Mouse (Mus musculus) hindbrain, embryonic 13.5 days (tissue): ENCODE data around the gene Tesmin. TPM values are rescaled to one million over a fixed set of nuclear protein-coding genes. Genes with fewer than 3 reads are reported as not detected.
A peak's percentile ranks its signal among the peaks of the same experiment; 100 is the strongest.

Experiments
- ATAC-seq: fragments of 200-750 bp; cut with Nextera tagmentation; 2 replicates; pipeline ENCODE4 v1.8.0; 2017; ENCODE audit warnings: moderate TSS enrichment; ENCODE audit not compliant: low FRiP score
- H3K27ac ChIP-seq: fragments of 300-500 bp; sonication (generic); 2 replicates; pipeline ENCODE4 v1.5.1; 2015; ENCODE audit warnings: inconsistent platforms, mild to moderate bottlenecking, moderate library complexity
- H3K27me3 ChIP-seq: fragments of 300-500 bp; sonication (generic); 2 replicates; pipeline ENCODE4 v1.6.1; 2015; ENCODE audit warnings: mild to moderate bottlenecking, inconsistent platforms
- H3K36me3 ChIP-seq: fragments of 300-500 bp; sonication (generic); 2 replicates; pipeline ENCODE4 v1.6.1; 2015; ENCODE audit warnings: mild to moderate bottlenecking, inconsistent platforms
- H3K4me1 ChIP-seq: fragments of 300-500 bp; sonication (generic); replicated peaks from 2 replicates; pipeline ENCODE4 v1.6.1; 2015; ENCODE audit warnings: inconsistent platforms
- H3K4me2 ChIP-seq: fragments of 300-500 bp; sonication (generic); 2 replicates; pipeline ENCODE4 v1.6.1; 2015; ENCODE audit warnings: inconsistent platforms, mild to moderate bottlenecking, moderate library complexity
- H3K4me3 ChIP-seq: fragments of 300-500 bp; sonication (generic); 2 replicates; pipeline ENCODE4 v1.5.1; 2015; ENCODE audit warnings: mild to moderate bottlenecking, inconsistent platforms
- H3K9ac ChIP-seq: fragments of 300-500 bp; sonication (generic); 2 replicates; pipeline ENCODE4 v1.6.1; 2015; ENCODE audit warnings: mild to moderate bottlenecking, inconsistent platforms
- H3K9me3 ChIP-seq: fragments of 300-500 bp; sonication (generic); 2 replicates; pipeline ENCODE4 v1.6.1; 2016; ENCODE audit warnings: inconsistent platforms
- WGBS: fragments of 180-500 bp; shearing (Covaris S2); methylation state at CpG from one replicate; pipeline ENCODE4 v1.1.7; 2015; 5-methylcytosine and 5-hydroxymethylcytosine counted together
- polyA plus RNA-seq: library from polyadenylated mRNA; unstranded; fragments of >200 nt; fragmentation: Nextera tagmentation; extraction: Ambion mirVana; gene quantifications from 2 replicates; pipeline ENCODE4 v1.2.1, GENCODE M21; 2015

Gene Tesmin
- 0.28 and 0.42 TPM in 2 replicates for polyA plus RNA-seq

DNA sequence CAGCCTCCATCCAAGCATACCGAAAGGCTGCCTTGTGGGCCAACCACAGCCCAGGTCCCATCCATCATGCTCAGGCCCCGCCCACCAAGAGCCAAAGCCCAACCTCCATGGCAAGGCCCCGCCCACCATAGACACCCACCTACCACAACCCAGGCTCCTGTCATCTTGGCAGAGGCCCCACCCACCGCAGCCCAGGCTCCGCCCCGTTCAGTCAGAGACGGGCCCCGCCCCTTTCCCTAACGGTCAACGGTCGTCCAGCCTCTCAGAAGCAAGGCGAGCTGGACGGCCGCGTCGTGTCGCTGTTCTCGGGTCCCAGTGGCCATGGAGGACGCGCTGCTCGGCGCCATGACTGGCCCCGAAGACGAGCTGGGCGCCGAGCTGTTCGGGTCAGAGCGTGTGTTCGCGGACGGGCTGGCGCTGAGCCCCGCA lies at the start of gene Tesmin:
Gene Tesmin, plus strand, starts transcription at position 229 of the 429 bp plus-strand sequence.
- H3K9ac ChIP-seq, result peak within 1 kb of the TSS; percentile 71
- H3K27me3 ChIP-seq, result 0 out of 2 replicates have a peak, but pooled peaks cover 22% of the 10 kb centered on the region
- H3K27ac ChIP-seq, result peak within 1 kb of the TSS; percentile 30; the same call in 1 of the 2 replicates
- H3K4me3 ChIP-seq, result peak within 1 kb of the TSS; percentile 49
- ATAC-seq, result peak; percentile 91
- H3K9me3 ChIP-seq, result 0 out of 2 replicates have a peak, but pooled peaks cover 3% of the 10 kb centered on the region
- peak within 1 kb of the TSS; percentile 78 for H3K4me2 ChIP-seq
- H3K4me1 ChIP-seq, result peaks cover 8% of the 10 kb centered on the region; the same call in 1 of the 2 replicates
- 0 out of 2 replicates have a peak, but pooled peaks cover 6% of the 10 kb centered on the region for H3K36me3 ChIP-seq
- WGBS, result 1% methylated on average over 33 of the region's 33 CpGs

GRCm38 (mm10) chr19:3339187-3339586 lies 49.5 kb upstream of the Tesmin start:
- Histone ChIP-seq H3K36me3 (no peaks in the 10 kb centered on the region), H3K4me2 (no peak overlapping the region), H3K4me1 (peaks cover 21% of the 10 kb centered on the region), H3K27me3 (no peaks in the 10 kb centered on the region), H3K27ac (no peak overlapping the region), H3K4me3 (no peak overlapping the region), H3K9ac (no peak overlapping the region), H3K9me3 (no peaks in the 10 kb centered on the region)
- no peak for ATAC-seq
- WGBS, result 86% methylated on average over 8 of the region's 8 CpGs

DNA sequence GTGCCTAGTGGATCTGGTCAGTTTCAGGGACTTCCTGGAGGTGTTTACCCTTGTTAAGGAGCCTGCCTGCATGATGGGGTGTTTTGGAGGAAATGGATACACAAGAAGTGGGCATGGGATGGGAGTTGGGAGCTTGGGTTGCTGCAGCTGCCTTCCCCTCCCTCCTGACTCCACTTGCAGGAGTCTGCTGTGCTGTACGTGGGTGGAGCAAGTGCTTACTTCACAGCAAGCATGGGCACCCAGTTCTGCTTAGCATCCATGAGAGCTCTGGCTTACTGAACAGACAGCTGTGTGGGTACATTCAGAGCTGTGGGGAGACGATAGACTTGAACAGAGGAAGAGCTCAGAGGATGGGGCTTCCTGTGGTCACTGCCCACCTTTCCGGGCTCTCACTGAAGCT lies 47.6 kb upstream of the Tesmin start:
- H3K4me2 ChIP-seq, result no peak overlapping the region
- H3K9me3 ChIP-seq, result no peaks in the 10 kb centered on the region
- no peak overlapping the region for H3K9ac ChIP-seq
- 98% methylated on average over 3 of the region's 3 CpGs for WGBS
- H3K4me1 ChIP-seq, result peaks cover 14% of the 10 kb centered on the region
- no peaks in the 10 kb centered on the region for H3K27me3 ChIP-seq
- H3K4me3 ChIP-seq, result no peak overlapping the region
- no peak for ATAC-seq
- H3K36me3 ChIP-seq, result no peaks in the 10 kb centered on the region
- H3K27ac ChIP-seq, result no peak overlapping the region

DNA sequence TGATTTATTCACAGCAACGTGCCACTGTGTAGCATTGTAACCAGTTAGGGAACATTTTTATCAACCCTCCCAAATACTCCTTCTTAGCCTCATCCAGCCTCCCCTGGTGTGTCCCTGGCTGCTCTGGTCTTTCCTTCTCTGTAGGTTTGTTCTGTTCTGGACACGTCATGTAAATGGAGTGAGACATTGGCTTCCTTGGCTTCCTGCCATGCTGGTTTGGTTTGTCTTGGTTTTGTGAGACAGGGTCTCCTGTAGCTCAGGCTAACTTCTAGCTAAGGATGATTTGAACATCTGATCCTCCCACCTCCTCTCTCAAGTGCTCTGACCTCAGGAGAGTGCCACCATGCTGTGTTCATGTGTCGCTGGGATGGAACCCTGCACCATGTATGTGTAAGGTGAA lies 44.7 kb upstream of the Tesmin start:
- Histone ChIP-seq H3K4me2 (no peak overlapping the region), H3K9me3 (no peaks in the 10 kb centered on the region), H3K27ac (no peak overlapping the region), H3K4me3 (no peak overlapping the region), H3K9ac (no peak overlapping the region), H3K4me1 (peaks cover 4% of the 10 kb centered on the region), H3K36me3 (no peaks in the 10 kb centered on the region; the same call in 1 of the 2 replicates), H3K27me3 (no peaks in the 10 kb centered on the region)
- WGBS, result 81% methylated on average over 3 of the region's 3 CpGs
- no peak for ATAC-seq

GRCm38 (mm10) chr19:3344636-3345544 lies 43.8 kb upstream of the Tesmin start:
- Histone ChIP-seq H3K36me3 (no peaks in the 10 kb centered on the region; the same call in 1 of the 2 replicates), H3K4me3 (no peak overlapping the region), H3K4me2 (no peak overlapping the region), H3K9me3 (no peaks in the 10 kb centered on the region), H3K27ac (no peak overlapping the region), H3K4me1 (peaks cover 4% of the 10 kb centered on the region; the same call in 1 of the 2 replicates), H3K27me3 (no peaks in the 10 kb centered on the region), H3K9ac (no peak overlapping the region)
- 83% methylated on average over 8 of the region's 8 CpGs for WGBS
- no peak for ATAC-seq

DNA sequence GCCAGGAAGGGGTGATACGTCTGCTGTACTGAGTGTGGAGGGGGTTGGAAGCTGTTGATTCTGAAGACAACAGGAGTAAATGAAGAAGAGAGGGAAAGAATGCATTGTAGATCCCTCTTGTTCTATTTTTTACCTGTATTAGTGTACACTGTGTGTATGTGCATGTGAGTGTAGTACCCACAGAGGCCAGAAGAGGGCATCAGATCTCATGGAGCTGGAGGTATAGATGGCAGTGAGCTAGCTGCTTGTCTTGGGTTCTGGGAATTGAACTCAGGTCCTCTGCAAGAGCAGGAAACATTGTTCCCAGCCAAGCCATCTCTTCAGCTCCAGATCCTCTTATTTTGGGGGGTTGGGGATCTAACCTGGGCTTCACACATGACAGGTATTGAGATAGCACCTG lies 40.9 kb upstream of the Tesmin start:
- peaks cover 4% of the 10 kb centered on the region; the same call in 1 of the 2 replicates for H3K4me1 ChIP-seq
- H3K27me3 ChIP-seq, result no peaks in the 10 kb centered on the region
- no peaks in the 10 kb centered on the region; the same call in 1 of the 2 replicates for H3K36me3 ChIP-seq
- no peak for ATAC-seq
- no peaks in the 10 kb centered on the region for H3K9me3 ChIP-seq
- no peak overlapping the region for H3K9ac ChIP-seq
- no peak overlapping the region for H3K27ac ChIP-seq
- WGBS, result 97% methylated on average over 1 of the region's 1 CpGs
- no peak overlapping the region for H3K4me3 ChIP-seq
- H3K4me2 ChIP-seq, result no peak overlapping the region

DNA sequence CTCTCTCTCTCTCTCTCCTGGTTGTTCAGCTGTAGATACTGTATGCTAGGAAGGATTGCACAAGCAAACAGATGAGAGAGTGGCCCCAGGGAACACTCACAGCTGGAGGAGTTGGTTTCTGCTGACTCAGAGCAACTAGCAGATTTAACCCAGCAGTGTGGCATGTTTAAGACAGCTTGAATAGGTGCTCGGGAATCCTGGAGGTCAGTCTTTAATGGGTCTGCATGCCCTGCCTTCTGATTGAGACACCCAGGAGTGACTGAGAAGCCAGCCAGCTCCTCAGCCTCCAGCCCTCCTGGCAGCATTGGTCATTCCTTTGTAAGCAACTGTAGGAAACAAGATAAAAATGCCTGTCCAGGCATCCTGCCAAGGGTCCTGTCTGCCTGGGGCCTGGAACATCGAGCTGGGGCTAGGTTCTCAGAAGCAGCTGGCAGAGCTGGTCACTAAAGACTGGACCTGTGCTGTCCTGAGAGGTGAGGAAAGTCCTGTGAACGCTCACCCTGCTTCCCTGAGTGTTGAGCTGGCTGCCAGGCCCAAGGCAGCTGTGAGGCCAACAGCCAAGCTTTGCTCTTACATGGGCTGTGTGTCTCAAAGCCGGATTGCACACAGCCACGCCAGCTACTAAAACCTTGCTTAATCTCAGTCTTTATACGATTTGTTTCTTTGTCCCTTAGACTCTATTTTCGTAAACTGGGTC lies 35.1 kb upstream of the Tesmin start:
- no peak for ATAC-seq

GRCm38 (mm10) chr19:3355096-3355495 lies 33.6 kb upstream of the Tesmin start:
- ATAC-seq, result no peak
- Histone ChIP-seq H3K27ac (no peak overlapping the region), H3K9me3 (no peaks in the 10 kb centered on the region), H3K36me3 (0 out of 2 replicates have a peak, but pooled peaks cover 3% of the 10 kb centered on the region), H3K4me2 (no peak overlapping the region), H3K9ac (no peak overlapping the region), H3K4me3 (no peak overlapping the region), H3K27me3 (no peaks in the 10 kb centered on the region), H3K4me1 (peaks cover 5% of the 10 kb centered on the region)
- 69% methylated on average over 5 of the region's 5 CpGs for WGBS

More for the DNA sequence above, 35.1 kb upstream of the Tesmin start:
- H3K9me3 ChIP-seq, result no peaks in the 10 kb centered on the region
- peak overlapping the region; percentile 23; the same call in 1 of the 2 replicates for H3K27ac ChIP-seq
- peaks cover 5% of the 10 kb centered on the region for H3K4me1 ChIP-seq
- H3K27me3 ChIP-seq, result no peaks in the 10 kb centered on the region
- no peak overlapping the region; the same call in 1 of the 2 replicates for H3K9ac ChIP-seq
- H3K4me3 ChIP-seq, result no peak overlapping the region
- no peak overlapping the region for H3K4me2 ChIP-seq
- H3K36me3 ChIP-seq, result 0 out of 2 replicates have a peak, but pooled peaks cover under 1% of the 10 kb centered on the region
- 69% methylated on average over 7 of the region's 7 CpGs for WGBS

DNA sequence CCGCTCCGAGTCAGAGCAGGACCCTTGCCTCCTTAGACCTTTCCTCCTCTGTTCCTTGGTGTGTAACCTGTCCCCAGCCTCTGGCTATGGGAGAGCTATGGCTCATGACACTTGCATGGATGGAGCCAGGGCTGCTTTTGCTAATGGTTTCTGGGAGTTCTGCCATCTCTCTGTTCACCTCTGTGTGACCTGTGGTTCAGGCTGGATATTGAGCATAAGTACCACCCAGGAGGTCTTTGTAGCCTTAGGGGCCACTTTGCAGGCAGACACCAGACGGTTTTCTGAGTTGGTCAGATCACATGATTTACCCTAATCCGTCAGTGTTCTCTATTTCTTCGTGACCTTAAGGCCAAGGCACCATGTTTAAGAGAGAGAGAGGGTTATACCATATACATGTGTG lies 32.1 kb upstream of the Tesmin start:
- Histone ChIP-seq H3K9ac (no peak overlapping the region), H3K4me1 (peaks cover 5% of the 10 kb centered on the region), H3K27me3 (no peaks in the 10 kb centered on the region), H3K4me2 (no peak overlapping the region), H3K27ac (no peak overlapping the region), H3K9me3 (no peaks in the 10 kb centered on the region), H3K36me3 (0 out of 2 replicates have a peak, but pooled peaks cover 3% of the 10 kb centered on the region), H3K4me3 (no peak overlapping the region)
- no peak for ATAC-seq
- WGBS, result 73% methylated on average over 5 of the region's 5 CpGs

GRCm38 (mm10) chr19:3357620-3358019 lies 31.0 kb upstream of the Tesmin start:
- no peaks in the 10 kb centered on the region for H3K9me3 ChIP-seq
- no peak overlapping the region for H3K9ac ChIP-seq
- H3K36me3 ChIP-seq, result 0 out of 2 replicates have a peak, but pooled peaks cover 3% of the 10 kb centered on the region
- H3K4me2 ChIP-seq, result no peak overlapping the region
- H3K27ac ChIP-seq, result no peak overlapping the region
- ATAC-seq, result no peak
- no peaks in the 10 kb centered on the region for H3K27me3 ChIP-seq
- peaks cover 5% of the 10 kb centered on the region for H3K4me1 ChIP-seq
- H3K4me3 ChIP-seq, result no peak overlapping the region
- WGBS, result 76% methylated on average over 4 of the region's 4 CpGs

- no peaks in the 10 kb centered on the region for H3K27me3 ChIP-seq
- no peak overlapping the region for H3K4me3 ChIP-seq
- no peaks in the 10 kb centered on the region for H3K9me3 ChIP-seq
- ATAC-seq, result no peak
- 0 out of 2 replicates have a peak, but pooled peaks cover 3% of the 10 kb centered on the region for H3K36me3 ChIP-seq
- H3K4me1 ChIP-seq, result no peaks in the 10 kb centered on the region
- 91% methylated on average over 13 of the region's 13 CpGs for WGBS
- H3K4me2 ChIP-seq, result no peak overlapping the region
- no peak overlapping the region for H3K9ac ChIP-seq
- H3K27ac ChIP-seq, result no peak overlapping the region
Measured at GRCm38 (mm10) chr19:3359841-3360588, 28.6 kb upstream of the Tesmin start.
